Mouse (Mus musculus) C2C12 (cell line): Measurements from ENCODE around the gene Cfap299. TPM values are rescaled to one million over a fixed set of nuclear protein-coding genes. Genes with fewer than 3 reads are reported as not detected.

Experiments
- H3K27me3 ChIP-seq: one replicate; pipeline ENCODE4 v1.6.1; 2011; ENCODE audit not compliant: control insufficient read depth, insufficient read depth, insufficient read length
- H3K36me3 ChIP-seq: one replicate; pipeline ENCODE4 v1.6.1; 2011; ENCODE audit not compliant: control insufficient read depth, insufficient read depth
- H3K4me3 ChIP-seq: one replicate; pipeline ENCODE4 v1.5.1; 2011; ENCODE audit warnings: mild to moderate bottlenecking, control low read depth; ENCODE audit not compliant: poor library complexity, insufficient read depth, severe bottlenecking
- H3K79me2 ChIP-seq: one replicate; pipeline ENCODE4 v1.6.1; 2011; ENCODE audit not compliant: control insufficient read depth, insufficient read depth
- H3K79me3 ChIP-seq: one replicate; pipeline ENCODE4 v1.6.1; 2011; ENCODE audit warnings: low read depth, control low read depth
- H3ac ChIP-seq: one replicate; pipeline ENCODE3; 2011; ENCODE audit warnings: low read depth; ENCODE audit not compliant: control insufficient read depth, insufficient read length
- CEBPB ChIP-seq: IDR thresholded peaks from one replicate; pipeline ENCODE4 v1.6.1; 2011; ENCODE audit warnings: low read depth, mild to moderate bottlenecking, control low read depth, moderate library complexity
- CTCF ChIP-seq: IDR thresholded peaks from one replicate; pipeline ENCODE4 v1.5.1; 2011; ENCODE audit not compliant: control insufficient read depth, insufficient read depth, insufficient read length
- FOSL1 ChIP-seq: IDR thresholded peaks from one replicate; pipeline ENCODE4 v1.8.0; 2011; ENCODE audit warnings: mild to moderate bottlenecking, low read length; ENCODE audit not compliant: poor library complexity, insufficient read depth, severe bottlenecking
- MAX ChIP-seq: IDR thresholded peaks from one replicate; pipeline ENCODE4 v1.6.1; 2011; ENCODE audit warnings: mild to moderate bottlenecking, control low read depth
- MYOD1 ChIP-seq: IDR thresholded peaks from one replicate; pipeline ENCODE4 v1.6.1; 2011; ENCODE audit warnings: low read depth; ENCODE audit not compliant: control insufficient read depth, insufficient read length
- MYOG ChIP-seq: IDR thresholded peaks from one replicate; pipeline ENCODE4 v1.6.1; 2011; ENCODE audit not compliant: control insufficient read depth, insufficient read length; ENCODE audit errors: extremely low read depth
- USF1 ChIP-seq: IDR thresholded peaks from one replicate; pipeline ENCODE4 v1.6.1; 2011; ENCODE audit warnings: low read depth, mild to moderate bottlenecking, control low read depth, moderate library complexity
- polyA plus RNA-seq: library from polyadenylated mRNA; unstranded; fragments of >200 nt; fragmentation: generic; extraction: Trizol; gene quantifications from one replicate; pipeline ENCODE4 v1.2.1, GENCODE M21; 2012; ENCODE audit warnings: missing spikeins

Gene Cfap299
- polyA plus RNA-seq, 1 experiment = 0.09 TPM

- Histone ChIP-seq H3ac (no peak overlapping the region), H3K27me3 (peaks cover 5% of the 10 kb centered on the region), H3K36me3 (no peaks in the 10 kb centered on the region), H3K4me3 (no peak overlapping the region), H3K79me2 (no peaks in the 10 kb centered on the region), H3K79me3 (no peaks in the 10 kb centered on the region)
- no peak for TF ChIP-seq CEBPB
- no peak for TF ChIP-seq MYOD1
- no peak for TF ChIP-seq MYOG
- TF ChIP-seq FOSL1 = no peak
- TF ChIP-seq CTCF = no peak
- no peak for TF ChIP-seq MAX
- no peak for TF ChIP-seq USF1
Observed at GRCm38 (mm10) chr5:98812380-98812779, 483.3 kb downstream of the Cfap299 start.

GRCm38 (mm10) chr5:98815269-98815668 is 486.2 kb downstream of the Cfap299 start:
- TF ChIP-seq MAX (no peak), CTCF (no peak), USF1 (no peak), MYOD1 (no peak), CEBPB (no peak), MYOG (no peak), FOSL1 (no peak)
- Histone ChIP-seq H3K36me3 (no peaks in the 10 kb centered on the region), H3K4me3 (no peak overlapping the region), H3ac (no peak overlapping the region), H3K79me3 (no peaks in the 10 kb centered on the region), H3K79me2 (no peaks in the 10 kb centered on the region), H3K27me3 (no peaks in the 10 kb centered on the region)

GRCm38 (mm10) chr5:98833760-98834159 is 504.7 kb downstream of the Cfap299 start:
- no peaks in the 10 kb centered on the region for H3K79me2 ChIP-seq
- no peak for TF ChIP-seq CTCF
- TF ChIP-seq MYOD1 = no peak
- TF ChIP-seq FOSL1 = no peak
- no peak for TF ChIP-seq CEBPB
- no peak for TF ChIP-seq USF1
- TF ChIP-seq MYOG = no peak
- no peak for TF ChIP-seq MAX
- peaks cover 3% of the 10 kb centered on the region for H3K27me3 ChIP-seq
- no peaks in the 10 kb centered on the region for H3K36me3 ChIP-seq
- no peaks in the 10 kb centered on the region for H3K79me3 ChIP-seq
- H3ac ChIP-seq = no peak overlapping the region
- H3K4me3 ChIP-seq = no peak overlapping the region

- Histone ChIP-seq H3ac (no peak overlapping the region), H3K27me3 (peaks cover 6% of the 10 kb centered on the region), H3K36me3 (no peaks in the 10 kb centered on the region), H3K79me3 (no peaks in the 10 kb centered on the region), H3K4me3 (no peak overlapping the region), H3K79me2 (no peaks in the 10 kb centered on the region)
- TF ChIP-seq USF1 = no peak
- TF ChIP-seq MYOD1 = no peak
- no peak for TF ChIP-seq CTCF
- TF ChIP-seq CEBPB = no peak
- no peak for TF ChIP-seq MYOG
- TF ChIP-seq MAX = no peak
- no peak for TF ChIP-seq FOSL1
Observed at GRCm38 (mm10) chr5:98834300-98834699, 505.2 kb downstream of the Cfap299 start.

GRCm38 (mm10) chr5:98842600-98843310 is 513.7 kb downstream of the Cfap299 start:
- Histone ChIP-seq H3K79me3 (no peaks in the 10 kb centered on the region), H3K4me3 (no peak overlapping the region), H3K79me2 (no peaks in the 10 kb centered on the region), H3ac (no peak overlapping the region), H3K36me3 (no peaks in the 10 kb centered on the region), H3K27me3 (peaks cover 15% of the 10 kb centered on the region)
- no peak for TF ChIP-seq USF1
- TF ChIP-seq MAX = no peak
- no peak for TF ChIP-seq MYOD1
- no peak for TF ChIP-seq MYOG
- no peak for TF ChIP-seq CTCF
- no peak for TF ChIP-seq CEBPB
- TF ChIP-seq FOSL1 = no peak

GRCm38 (mm10) chr5:98844664-98845063 is 515.6 kb downstream of the Cfap299 start:
- no peaks in the 10 kb centered on the region for H3K79me2 ChIP-seq
- peaks cover 8% of the 10 kb centered on the region for H3K27me3 ChIP-seq
- H3ac ChIP-seq = no peak overlapping the region
- no peak for TF ChIP-seq MYOG
- no peak for TF ChIP-seq CEBPB
- no peak for TF ChIP-seq MAX
- no peak for TF ChIP-seq USF1
- TF ChIP-seq MYOD1 = no peak
- TF ChIP-seq FOSL1 = no peak
- no peak for TF ChIP-seq CTCF
- H3K4me3 ChIP-seq = no peak overlapping the region
- H3K79me3 ChIP-seq = no peaks in the 10 kb centered on the region
- H3K36me3 ChIP-seq = no peaks in the 10 kb centered on the region
